Mouse (Mus musculus) v-Abl transformed pro-B cells (cell line): ENCODE data around the gene Hk2.

Experiments used
- in situ Hi-C, 2 experiments: fragments of 400-800 bp; cut with MboI; formaldehyde crosslinking; loops; one replicate each; pipeline ENCODE4 v1.15.1; 2025; ENCODE audit not compliant: unreplicated experiment in 2 of 2

Gene Hk2

DNA sequence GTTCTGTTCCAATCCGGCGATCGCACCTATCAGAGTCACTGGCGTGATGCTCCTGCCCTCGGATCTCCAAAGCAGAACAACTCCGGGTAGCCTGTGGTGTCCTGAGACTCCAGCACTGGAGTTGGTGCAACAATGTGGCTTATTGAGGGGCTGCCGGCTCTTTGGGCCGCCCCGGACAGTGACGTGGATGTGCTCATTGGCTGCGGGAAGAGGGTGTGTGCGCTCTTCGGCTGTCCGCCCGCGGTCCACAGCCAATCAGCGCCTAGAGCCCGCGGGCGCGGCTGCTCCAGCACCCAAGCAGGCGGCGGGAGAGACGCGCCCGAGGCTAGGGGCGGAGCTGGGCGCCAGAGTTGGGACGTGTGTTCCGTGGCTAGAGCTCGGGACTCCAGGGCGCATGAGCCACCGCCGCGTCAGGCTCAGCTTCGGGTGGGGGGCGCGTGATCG is at the start of gene Hk2:
TSS of gene Hk2 (minus strand) at position 134 of the 444 bp plus-strand sequence.
- in situ Hi-C loops, result loop anchor here in 1 of 2 experiments (10.0 to 25.0 kb wide), 2 partner anchors 120 to 738 kb away; partner anchors contain the start of gene Dguok

DNA sequence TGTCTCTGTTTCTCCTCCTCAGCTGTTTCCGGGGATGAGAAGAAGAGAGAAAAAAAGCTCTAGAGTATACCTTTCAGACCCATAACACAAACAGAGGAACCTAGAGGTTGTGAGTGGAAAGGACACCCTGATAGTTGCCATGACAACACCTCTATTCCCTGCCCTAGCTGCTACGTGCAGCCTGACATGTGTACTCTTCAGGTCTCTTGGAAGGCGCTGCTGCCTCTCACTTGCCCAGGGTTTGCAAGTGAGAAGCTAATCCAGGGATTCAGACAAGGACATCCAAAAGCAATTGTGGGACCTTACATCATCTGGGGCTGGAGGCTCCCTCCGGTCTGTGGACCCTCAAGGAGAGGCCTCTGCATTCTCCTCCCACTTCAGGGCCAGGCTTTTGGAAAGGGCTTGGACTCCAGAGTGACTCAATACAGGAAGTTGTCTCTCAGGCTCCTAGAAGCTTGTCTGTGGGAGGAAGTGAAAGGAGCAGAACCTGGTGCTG is 47.6 kb upstream of the Hk2 start:
- in situ Hi-C loops, result no loop called here

DNA sequence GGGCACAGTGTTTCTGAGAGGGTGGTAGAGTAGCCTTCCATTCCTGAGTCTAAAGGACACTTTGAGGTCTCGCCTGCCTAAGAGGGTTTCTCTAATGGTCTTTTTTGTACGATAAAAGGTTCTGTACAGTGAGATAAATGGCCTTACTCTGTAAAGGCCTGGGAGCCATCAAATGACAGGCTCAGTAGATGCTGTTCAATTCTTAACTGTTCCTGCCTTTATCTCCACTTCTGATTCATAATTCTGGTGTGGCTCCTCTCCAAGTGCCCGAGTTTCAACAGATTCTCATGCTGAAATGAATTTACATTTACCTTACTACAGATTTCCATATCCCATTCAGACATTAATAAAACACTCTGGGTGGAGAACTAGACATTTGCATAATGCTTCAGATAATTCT is 46.5 kb upstream of the Hk2 start:
- in situ Hi-C loops, result no loop called here

DNA sequence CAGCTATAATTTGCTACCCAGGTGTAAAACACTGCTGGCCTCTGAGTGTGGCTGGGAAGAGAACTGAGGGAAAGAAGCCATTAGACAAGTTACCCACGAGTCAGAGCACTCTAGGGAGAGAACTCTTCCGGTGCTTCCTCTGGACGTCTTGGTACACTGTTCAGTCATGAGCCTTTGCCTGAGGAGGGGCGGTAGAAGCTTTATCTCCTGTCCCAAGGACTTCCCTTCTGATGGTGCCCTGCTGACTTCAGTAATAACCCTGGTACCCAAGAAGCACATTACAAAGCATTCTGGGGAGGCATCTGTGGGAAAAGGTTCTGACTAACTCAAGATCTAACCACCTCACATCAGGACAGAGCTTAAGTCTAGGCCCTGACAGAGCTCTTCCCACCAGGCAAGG is 40.6 kb upstream of the Hk2 start:
- in situ Hi-C loops, result no loop called here

DNA sequence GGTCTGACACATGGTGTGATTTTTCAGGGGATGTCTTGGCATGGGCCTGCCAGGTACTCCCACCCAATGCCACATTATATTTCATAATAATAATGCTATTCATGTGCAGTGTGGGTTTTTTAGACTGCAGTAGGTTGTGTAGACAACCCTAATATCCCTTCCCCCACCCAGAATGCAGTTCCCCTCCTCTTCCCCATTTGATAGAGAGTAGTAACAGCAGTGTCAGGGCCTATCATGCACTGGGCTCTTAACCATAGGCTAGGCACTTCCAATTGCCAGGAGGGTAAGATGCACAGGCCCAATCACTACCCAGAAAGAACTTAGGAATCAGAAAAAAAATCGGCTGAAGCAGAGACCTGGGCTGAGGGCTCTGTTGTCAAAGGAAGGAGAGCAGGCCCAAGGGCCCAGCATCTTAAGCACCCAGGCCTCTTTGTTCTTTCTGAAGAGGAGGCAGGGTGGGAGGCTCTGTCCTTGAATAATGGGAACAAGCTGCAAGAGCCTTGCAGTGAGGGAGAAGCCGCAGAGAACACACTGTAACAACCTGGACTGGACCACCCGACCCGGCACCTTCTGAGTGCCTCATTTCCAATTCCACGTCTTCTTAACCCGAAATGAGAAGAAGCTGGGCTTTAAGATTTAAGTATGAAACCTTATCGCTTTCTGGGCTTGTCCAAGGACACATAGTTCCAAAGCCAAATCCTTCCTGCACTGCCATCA is 33.9 kb upstream of the Hk2 start:
- in situ Hi-C loops, result no loop called here

DNA sequence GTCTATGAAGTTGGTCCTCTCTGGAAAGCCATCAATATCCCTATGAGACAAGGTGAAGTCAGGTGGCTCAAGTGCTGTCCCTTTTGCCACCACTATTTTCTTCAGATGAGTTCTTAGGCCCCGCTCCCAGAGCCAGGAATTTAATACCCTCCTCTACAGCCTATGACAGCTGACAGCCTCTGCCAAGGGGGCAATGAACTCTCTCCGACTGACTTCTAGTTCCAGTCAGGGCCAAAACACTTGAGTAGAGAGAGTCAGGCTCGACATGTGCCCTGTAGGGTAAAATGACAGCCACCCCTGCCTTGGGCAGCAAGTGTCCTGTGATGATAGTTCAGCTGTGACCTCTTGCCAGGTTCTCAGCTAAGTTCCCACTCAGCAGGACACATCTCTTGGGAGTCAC is 32.7 kb upstream of the Hk2 start:
- in situ Hi-C loops, result no loop called here

DNA sequence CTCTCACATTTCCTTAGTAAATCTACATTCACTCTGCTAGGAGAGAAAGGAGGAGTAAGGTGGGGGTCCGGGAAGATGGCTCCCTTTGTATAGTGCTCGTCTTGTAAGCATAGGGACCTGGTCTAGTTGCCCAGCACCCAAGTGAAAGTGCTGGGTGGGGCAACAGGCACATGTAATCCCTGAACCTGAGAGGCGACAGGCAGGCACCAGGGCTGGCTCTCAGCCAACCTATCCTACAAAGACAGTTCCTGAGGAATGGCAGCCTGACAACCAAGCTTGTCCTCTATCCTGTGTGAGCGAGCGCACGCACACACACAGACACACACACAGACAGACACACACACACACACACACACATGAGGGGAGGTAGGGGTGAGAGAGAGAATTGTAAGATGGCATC is 32.2 kb upstream of the Hk2 start:
- in situ Hi-C loops, result no loop called here

DNA sequence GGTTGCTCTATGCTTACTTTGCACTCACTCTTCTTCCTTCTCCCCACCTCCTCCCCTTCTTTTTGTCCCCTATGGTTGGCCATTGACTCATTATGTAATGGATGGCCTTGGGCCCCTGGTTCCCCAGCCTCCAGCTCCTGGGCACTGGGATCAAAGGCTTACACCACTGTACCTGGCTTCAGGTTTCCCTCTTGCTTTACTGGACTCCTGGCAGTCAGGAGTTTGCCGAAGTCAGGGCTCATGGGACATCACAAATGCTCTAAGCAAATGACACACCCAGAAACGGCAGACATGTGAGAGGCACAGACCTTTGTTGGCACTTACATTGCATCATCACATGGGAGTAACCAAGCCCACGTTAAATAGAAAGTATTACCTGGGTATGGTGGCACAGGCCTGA is 31.6 kb upstream of the Hk2 start:
- in situ Hi-C loops, result no loop called here

DNA sequence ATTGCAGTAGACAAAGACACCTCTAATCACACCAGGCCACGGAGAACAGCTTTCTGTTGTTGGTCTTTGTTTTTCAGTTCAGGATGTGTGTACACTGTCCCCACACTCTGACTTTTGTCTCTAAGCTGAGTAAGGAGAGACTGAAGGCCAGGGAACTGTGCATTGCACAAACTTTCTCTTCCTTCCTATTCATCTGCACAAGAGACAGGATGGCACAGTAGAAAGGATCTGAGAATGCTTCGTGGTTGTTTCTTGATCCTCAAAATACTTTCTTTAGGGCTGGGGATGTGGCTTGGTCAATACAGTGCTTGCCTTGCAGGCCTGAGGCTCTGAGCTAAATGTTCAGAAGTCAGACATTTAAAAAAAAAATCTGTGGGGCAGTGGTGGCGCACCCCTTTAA is 30.7 kb upstream of the Hk2 start:
- in situ Hi-C loops, result no loop called here

DNA sequence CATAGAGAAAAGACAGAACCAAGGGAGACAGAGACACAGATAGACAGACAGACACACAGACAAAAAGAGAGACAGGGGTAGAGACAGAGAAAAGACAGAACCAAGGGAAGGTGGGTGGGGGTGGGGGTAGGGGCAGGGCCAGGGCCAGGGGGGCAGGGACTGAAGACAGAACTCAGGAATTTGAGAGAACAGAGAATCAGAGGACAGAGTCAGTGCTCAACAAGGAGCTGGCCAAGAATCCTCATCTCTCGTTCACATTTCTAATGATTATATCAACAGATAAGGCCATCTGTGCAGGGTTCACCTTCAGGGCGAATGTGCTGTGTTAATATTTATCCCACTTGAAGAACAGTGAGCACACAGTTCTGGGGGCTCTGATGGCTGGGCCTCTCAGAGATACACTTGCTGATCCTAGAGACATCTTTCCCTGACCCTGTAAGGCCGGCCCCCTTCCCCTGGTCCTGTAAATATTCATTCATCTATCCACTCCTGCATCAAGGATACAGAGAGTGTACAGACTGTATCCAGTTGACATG is 24.0 kb upstream of the Hk2 start:
- in situ Hi-C loops, result no loop called here

DNA sequence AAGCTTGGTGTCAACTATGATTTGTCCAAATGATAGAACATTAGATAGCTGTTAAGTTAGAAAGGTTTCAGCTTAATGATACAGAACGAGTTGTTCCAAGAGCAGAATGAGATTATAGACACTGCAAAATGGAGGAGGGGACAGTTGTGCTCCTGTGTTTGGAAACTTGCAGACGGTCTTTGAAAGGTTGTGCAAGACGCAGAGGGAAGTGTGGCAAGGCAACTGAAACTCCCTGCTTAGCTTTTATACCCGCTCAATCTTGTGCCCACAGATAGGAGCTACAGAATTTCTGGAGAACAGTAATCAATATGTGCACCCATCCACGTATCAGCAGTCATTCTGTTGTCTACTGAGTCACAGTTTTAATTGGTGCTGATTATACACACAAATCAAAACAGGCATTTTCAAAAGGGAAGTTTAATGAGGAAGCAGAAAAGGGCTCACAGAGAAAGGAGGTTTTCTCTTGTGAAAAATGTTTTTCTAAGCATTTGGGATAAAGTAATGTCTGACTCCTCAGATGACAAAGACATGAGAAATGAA is 23.1 kb upstream of the Hk2 start:
- in situ Hi-C loops, result no loop called here

DNA sequence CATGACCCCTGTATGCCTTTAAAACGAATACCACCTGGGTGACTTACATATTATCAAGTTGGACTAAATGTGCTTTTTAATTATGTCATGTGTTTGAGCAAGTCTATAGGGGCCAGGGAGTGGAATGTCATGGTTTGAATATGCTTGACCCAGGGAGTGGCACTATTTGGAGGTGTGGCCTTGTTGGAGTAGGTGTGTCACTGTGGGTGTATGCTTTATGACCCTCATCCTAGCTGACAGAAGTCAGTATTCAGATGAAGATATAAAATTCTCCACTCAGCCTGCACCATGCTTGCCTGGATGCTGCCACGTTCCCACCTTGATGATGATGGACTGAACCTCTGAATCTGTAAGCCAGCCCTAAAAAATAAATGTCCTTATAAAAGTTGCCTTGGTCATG is 16.6 kb upstream of the Hk2 start:
- in situ Hi-C loops, result no loop called here

DNA sequence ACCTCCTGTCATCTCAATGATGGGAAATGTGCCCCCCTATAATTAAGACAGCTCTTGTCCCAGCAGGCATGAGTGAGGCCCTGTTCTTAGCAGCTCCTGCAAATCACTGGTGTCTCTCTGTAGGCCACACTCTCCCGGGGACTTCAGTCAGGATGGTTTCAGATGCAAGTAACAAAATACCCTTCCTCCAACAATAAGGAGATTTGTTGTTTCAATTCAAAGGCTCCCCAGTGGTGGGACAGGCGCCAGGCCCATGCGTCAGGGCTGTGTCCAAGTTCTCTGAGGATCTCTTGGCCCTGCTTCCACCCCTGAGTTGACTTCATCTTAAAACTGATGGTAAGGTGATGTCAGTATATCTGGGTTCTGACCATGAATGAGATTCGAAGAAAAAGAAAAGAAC is 9.7 kb upstream of the Hk2 start:
- in situ Hi-C loops, result no loop called here

DNA sequence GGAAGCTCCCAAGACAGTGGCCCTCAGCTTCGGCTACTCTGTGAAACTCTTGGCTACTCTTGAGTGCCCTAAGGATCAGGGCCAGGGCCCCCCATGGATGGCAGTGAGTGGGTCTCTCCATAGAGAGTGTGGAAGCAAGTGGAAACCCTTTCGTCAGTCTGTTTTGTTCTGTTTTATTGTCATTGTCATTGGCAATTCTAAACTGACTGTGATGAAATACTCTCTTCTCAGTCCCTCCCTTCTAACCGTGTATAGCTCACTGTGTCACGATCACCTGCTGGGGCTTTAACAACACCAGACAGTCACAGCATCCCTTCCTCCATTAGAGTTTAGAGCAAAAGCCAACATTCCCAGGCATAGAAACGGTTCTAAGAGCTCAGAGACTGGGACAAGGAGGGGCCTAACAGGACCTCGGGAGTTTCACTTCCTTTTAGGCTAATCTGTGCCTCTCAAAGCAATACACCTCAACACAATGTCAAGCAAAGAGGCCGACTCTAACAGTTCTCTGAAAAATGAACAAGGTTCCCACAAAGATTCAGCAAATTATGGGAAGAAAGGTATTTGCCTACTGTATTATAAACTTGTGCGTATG is 6.6 kb upstream of the Hk2 start:
- in situ Hi-C loops, result no loop called here

DNA sequence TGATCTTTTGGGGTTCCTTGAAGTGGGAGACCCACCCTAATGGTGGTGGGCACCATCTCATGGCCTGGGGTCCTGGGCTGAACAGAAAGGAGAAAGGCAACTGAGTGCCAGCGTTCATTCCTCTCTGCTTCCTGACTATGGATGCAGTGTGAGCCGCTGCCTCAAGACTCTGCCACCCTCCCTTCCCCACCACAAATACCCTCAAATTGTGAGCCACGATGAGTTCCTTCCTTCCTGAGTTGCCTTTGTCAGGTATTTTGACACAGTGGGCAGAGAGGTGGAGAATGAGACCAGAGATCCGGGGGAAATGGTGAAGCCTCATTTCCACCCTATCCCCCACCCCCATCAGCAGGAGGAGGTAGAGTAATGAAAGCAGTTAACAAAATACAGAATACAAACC is 6.1 kb upstream of the Hk2 start:
- in situ Hi-C loops, result no loop called here

DNA sequence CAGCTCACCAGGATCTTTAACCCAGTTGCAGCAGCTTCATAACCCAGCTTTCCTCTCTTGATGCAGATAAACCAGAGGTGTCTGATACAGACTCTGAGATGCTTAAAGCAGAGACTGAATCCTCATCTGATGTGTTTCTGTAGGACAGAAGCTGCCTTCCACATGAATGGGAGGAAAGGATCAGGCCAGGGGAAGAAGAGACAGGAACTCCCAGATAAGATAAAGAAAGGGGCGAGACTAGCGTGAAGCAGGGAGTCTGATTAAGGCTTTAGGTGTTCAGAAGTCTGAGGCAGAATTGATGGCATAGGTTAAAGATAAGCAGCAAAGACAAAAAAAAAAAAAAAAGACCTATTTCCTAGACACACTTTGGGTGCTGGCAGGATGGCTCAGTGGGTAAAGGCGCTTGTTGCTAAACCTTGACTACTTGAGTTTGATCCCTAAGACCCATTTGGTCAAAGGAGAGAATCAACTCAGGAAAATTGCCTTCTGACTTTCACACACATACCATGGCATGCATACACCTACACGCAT is 2.9 kb upstream of the Hk2 start:
- in situ Hi-C loops, result loop anchor here in 1 of 2 experiments (10.0 kb wide), 1 partner anchor 122 kb away; no protein-coding TSS in a partner anchor

DNA sequence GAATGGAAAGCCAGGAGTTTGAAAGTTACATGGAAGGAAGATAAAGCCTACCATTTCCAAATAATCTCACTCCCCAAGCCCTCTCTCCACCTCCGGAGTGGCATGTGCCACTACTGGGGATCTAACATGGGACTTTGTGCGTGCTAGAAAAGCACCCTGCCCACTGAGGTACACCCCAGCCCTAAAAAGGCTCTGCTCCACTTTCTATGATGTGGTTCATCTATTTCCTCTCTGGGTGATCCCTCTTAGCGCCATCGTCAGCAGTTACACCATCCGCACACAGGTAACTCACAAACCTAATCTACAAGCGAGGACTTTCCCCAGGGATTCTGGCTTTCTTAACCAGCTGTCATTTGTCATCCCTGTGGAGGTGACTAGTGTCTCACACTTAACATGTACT is 1.1 kb upstream of the Hk2 start:
- in situ Hi-C loops, result loop anchor here in 1 of 2 experiments (10.0 kb wide), 1 partner anchor 121 kb away; no protein-coding TSS in a partner anchor

DNA sequence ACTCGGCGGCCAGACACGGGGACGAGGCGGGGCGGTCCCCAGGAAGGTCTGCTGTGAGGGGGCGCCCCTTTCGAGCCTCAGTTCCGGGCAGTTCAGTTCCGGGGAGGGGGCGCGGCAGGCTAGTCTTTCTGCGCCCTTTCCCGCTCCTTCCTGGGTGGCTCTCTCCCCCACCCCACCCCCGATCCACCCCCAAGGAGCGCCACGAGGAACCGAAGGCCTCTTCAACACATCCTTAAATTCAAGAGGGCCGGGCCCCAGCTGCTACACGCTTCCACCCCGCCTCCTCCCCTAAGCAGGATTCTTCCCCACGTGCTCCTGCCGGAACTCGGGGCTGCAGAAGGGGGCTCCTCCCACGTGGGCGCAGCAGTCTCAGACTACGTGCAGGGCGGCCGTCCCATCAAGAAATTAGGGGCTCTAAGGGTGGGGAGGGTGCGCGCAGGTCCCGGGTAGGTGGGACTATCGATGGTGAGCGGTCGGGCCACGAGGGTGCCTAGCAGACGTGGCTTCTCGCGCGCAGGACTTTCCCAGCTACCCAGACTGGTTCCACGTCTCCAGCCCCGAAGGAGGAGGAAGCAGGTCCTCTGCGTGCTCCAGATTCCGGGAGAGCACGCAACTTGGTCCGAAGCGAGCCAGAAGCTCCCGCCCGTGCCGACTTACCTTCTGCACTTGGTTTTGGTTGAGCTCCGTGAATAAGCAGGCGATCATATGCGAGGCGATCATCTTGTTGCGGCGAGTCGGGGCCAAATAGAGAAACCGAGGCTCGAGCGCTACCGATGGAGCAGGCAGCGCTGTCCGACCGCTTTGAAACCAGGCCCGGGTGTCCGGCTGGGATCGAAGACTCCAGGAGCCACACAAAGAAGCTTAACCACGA is 758 bp downstream of the Hk2 start:
- in situ Hi-C loops, result loop anchor here in 1 of 2 experiments (10.0 to 25.0 kb wide), 2 partner anchors 119 to 739 kb away; partner anchors contain the start of gene Dguok

DNA sequence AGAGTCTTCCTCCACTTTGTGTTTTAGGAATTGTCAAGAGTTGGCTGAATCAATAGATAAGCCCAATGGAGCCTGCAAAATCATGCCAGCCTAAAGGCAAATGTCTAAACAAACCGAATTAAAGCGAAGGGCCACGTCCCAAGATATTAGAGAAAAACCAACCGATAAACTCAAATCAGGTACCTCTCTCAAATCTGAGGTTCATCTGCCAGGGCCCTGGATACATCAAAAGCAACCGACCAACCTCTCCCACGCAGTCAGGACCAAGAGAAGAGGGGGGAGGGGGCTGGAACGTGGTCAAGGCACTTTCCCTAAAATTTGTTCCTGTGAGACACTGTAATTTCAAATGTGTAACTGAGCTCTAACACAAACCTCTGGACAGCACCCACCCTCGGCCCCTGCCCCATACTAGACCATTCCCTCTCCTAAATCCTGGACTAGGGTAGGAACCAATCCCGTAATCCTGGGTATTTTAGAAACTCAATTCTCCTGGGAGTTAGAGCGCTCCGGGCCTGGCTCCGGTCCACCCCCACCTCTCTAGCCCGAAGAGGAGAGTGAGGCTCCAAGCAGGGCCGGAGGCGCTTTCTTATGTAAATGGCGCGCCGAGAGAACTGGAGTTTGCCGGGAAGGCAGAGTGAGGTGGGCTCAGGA is 1.7 kb downstream of the Hk2 start:
- in situ Hi-C loops, result loop anchor here in 1 of 2 experiments (10.0 to 25.0 kb wide), 2 partner anchors 118 to 740 kb away; partner anchors contain the start of gene Dguok
